Mouse (Mus musculus) stomach, embryonic 16.5 days (tissue): Measurements from ENCODE around the gene Inpp5f. TPM values are rescaled to one million over a fixed set of nuclear protein-coding genes. Genes with fewer than 3 reads are reported as not detected.

Source experiments
- ATAC-seq: fragments of 200-750 bp; cut with Nextera tagmentation; 2 replicates; pipeline ENCODE4 v1.8.0; 2017; ENCODE audit warnings: moderate number of reproducible peaks, moderate TSS enrichment; ENCODE audit not compliant: insufficient read depth, low FRiP score
- H3K27ac ChIP-seq: fragments of 300-500 bp; sonication (generic); 2 replicates; pipeline ENCODE4 v1.5.1; 2014; ENCODE audit warnings: low read length
- H3K27me3 ChIP-seq: fragments of 300-500 bp; sonication (generic); 2 replicates; pipeline ENCODE4 v1.6.1; 2014; ENCODE audit warnings: low read length, control low read depth, mixed read lengths; ENCODE audit not compliant: control insufficient read depth, insufficient read depth
- H3K36me3 ChIP-seq: fragments of 300-500 bp; sonication (generic); 2 replicates; pipeline ENCODE4 v1.6.1; 2014; ENCODE audit warnings: low read length; ENCODE audit not compliant: control insufficient read depth, insufficient read depth
- H3K4me1 ChIP-seq: fragments of 300-500 bp; sonication (generic); 2 replicates; pipeline ENCODE4 v1.6.1; 2014; ENCODE audit warnings: low read length, control low read depth, mixed read lengths; ENCODE audit not compliant: control insufficient read depth, insufficient read depth
- H3K4me2 ChIP-seq: fragments of 300-500 bp; sonication (generic); 2 replicates; pipeline ENCODE4 v1.6.1; 2014; ENCODE audit warnings: low read depth, low read length, mixed read lengths
- H3K4me3 ChIP-seq: fragments of 300-500 bp; sonication (generic); replicated peaks from 2 replicates; pipeline ENCODE4 v1.5.1; 2014; ENCODE audit warnings: mild to moderate bottlenecking, low read length
- H3K9ac ChIP-seq: fragments of 300-500 bp; sonication (generic); 2 replicates; pipeline ENCODE4 v1.6.1; 2014; ENCODE audit warnings: low read length
- H3K9me3 ChIP-seq: fragments of 300-500 bp; sonication (generic); replicated peaks from 2 replicates; pipeline ENCODE4 v1.6.1; 2016; ENCODE audit warnings: low read length, control low read depth; ENCODE audit not compliant: control insufficient read depth
- WGBS: fragments of 180-500 bp; shearing (Covaris S2); extraction: QIAGEN DNeasy Blood & Tissue Kit; methylation state at CpG from one replicate; pipeline ENCODE4 v1.1.7; 2014; 5-methylcytosine and 5-hydroxymethylcytosine counted together
- polyA plus RNA-seq: library from polyadenylated mRNA; unstranded; fragments of >200 nt; fragmentation: Nextera tagmentation; extraction: Ambion mirVana; gene quantifications from 2 replicates; pipeline ENCODE4 v1.2.1, GENCODE M21; 2015

Gene Inpp5f
- polyA plus RNA-seq, 1 experiment from 2014 or later = 20.2 TPM

DNA sequence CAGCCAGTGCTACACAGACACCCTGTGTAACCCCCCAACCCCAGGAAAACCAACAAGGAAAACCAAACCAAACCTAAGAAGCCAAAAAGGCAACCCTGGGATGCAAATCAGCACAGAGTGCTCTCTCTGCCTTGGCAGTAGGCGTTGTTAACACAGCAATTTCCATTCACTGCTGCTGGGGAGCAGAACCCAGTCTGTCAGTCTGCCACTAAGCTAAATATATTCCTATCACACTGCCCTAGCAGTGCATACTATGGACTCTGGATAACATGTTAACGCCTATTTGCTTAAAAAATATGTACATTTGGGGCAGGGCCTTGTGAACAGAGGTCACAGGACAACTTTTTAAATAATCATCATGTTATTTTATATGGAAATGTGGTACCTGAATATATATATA is 120.5 kb downstream of the Inpp5f start:
- Histone ChIP-seq H3K9ac (no peak overlapping the region), H3K9me3 (no peaks in the 10 kb centered on the region), H3K4me3 (no peak overlapping the region), H3K4me1 (peaks cover 27% of the 10 kb centered on the region), H3K27ac (peak overlapping the region; percentile 10; the same call in 1 of the 2 replicates), H3K36me3 (0 out of 2 replicates have a peak, but pooled peaks cover 4% of the 10 kb centered on the region), H3K27me3 (no peaks in the 10 kb centered on the region), H3K4me2 (no peak overlapping the region)
- WGBS = 46% methylated on average over 2 of the region's 2 CpGs
- peak; percentile 79; the same call in 1 of the 2 replicates for ATAC-seq

GRCm38 (mm10) chr7:128738041-128738440 is 126.9 kb downstream of the Inpp5f start:
- H3K4me3 ChIP-seq = peak overlapping the region; percentile 85
- H3K4me1 ChIP-seq = peaks cover 26% of the 10 kb centered on the region
- H3K4me2 ChIP-seq = peak overlapping the region; percentile 81
- no peak overlapping the region for H3K27ac ChIP-seq
- WGBS = 47% methylated on average over 5 of the region's 5 CpGs
- peak overlapping the region; percentile 54 for H3K9ac ChIP-seq
- 0 out of 2 replicates have a peak, but pooled peaks cover 2% of the 10 kb centered on the region for H3K27me3 ChIP-seq
- no peak for ATAC-seq
- no peaks in the 10 kb centered on the region for H3K9me3 ChIP-seq
- H3K36me3 ChIP-seq = 0 out of 2 replicates have a peak, but pooled peaks cover 4% of the 10 kb centered on the region

GRCm38 (mm10) chr7:128739116-128739461 is 128.0 kb downstream of the Inpp5f start:
- H3K4me3 ChIP-seq = peak overlapping the region; percentile 85
- H3K27me3 ChIP-seq = 0 out of 2 replicates have a peak, but pooled peaks cover 2% of the 10 kb centered on the region
- 1% methylated on average over 15 of the region's 15 CpGs for WGBS
- H3K9me3 ChIP-seq = no peaks in the 10 kb centered on the region
- H3K27ac ChIP-seq = no peak overlapping the region
- H3K4me2 ChIP-seq = peak overlapping the region; percentile 81
- ATAC-seq = no peak
- H3K9ac ChIP-seq = peak overlapping the region; percentile 98
- H3K4me1 ChIP-seq = peaks cover 26% of the 10 kb centered on the region
- H3K36me3 ChIP-seq = 0 out of 2 replicates have a peak, but pooled peaks cover 4% of the 10 kb centered on the region

DNA sequence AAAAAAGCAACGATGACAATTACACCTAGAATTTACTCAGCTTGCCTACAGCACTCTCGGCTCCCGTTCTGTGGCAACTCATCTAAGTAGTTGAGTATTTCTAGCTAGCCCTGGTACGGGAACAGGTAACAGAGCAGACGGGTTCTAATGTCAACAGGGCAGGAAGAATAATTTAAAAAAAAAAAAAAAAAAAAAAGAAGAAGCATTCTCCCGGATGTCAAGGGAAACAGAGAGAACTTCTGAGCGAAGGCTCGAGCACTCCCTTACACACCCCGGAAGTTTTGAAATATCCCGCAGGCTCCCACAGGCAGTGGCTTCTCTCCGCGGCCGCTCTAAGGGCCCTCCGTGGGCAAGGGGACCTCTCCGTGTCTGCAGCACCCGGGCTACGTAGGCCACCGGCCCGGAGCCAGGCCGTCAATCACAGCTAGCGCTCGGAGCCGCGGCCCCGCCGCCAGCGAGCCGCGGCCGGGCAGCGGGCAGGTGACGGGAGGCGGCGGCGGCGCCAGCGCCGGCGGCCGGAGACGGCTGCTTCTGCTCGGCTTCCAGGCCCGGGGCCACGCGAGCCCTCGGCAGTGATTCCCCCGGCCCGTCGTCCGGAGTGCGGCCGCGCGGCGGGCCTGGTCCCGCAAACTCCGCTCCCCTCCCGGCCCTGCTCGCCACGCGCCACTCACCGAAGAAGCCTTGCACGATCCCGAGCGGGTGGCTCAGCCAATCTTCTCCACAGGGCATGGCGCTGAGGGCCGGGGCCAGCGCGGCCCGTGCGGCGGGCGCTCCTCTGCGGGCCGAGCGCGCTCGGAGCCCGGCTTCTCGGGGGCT is 128.5 kb downstream of the Inpp5f start:
- ATAC-seq = peak; percentile 1; the same call in 1 of the 2 replicates
- Histone ChIP-seq H3K27me3 (0 out of 2 replicates have a peak, but pooled peaks cover 2% of the 10 kb centered on the region), H3K9ac (peak overlapping the region; percentile 98), H3K4me3 (peak overlapping the region; percentile 85), H3K27ac (peak overlapping the region; percentile 86), H3K36me3 (0 out of 2 replicates have a peak, but pooled peaks cover 4% of the 10 kb centered on the region), H3K4me2 (peak overlapping the region; percentile 81), H3K4me1 (peaks cover 26% of the 10 kb centered on the region), H3K9me3 (no peaks in the 10 kb centered on the region)
- WGBS = under 1% methylated on average over 62 of the region's 80 CpGs

DNA sequence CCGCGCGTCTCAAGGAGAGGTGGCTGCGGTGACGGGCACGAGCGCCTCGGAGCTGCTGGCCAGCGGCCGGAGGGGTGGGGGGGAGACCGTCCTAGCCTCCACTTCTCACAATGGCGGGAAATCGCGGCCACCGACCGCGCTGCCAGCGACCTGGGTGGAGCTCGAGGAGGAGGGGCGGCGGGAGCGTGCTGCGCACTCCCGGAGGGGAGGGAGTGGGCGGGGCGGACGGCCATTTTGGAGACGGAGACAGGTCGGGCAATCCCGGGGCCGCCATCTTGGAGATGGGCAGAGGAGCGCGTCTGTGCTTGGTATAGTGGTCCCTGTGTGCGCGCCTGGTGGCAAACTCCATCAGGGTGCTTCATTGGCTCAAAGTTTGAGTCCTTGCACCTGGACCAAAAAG is 129.2 kb downstream of the Inpp5f start, which contains the start of gene Mcmbp:
Mcmbp (minus strand) TSS at position 162 of the 400 bp plus-strand sequence.
- Histone ChIP-seq H3K9me3 (no peaks in the 10 kb centered on the region), H3K4me1 (peaks cover 26% of the 10 kb centered on the region), H3K36me3 (no peaks in the 10 kb centered on the region), H3K27ac (peak within 1 kb of the TSS; percentile 86), H3K4me2 (peak within 1 kb of the TSS; percentile 81), H3K9ac (peak within 1 kb of the TSS; percentile 98), H3K27me3 (0 out of 2 replicates have a peak, but pooled peaks cover 2% of the 10 kb centered on the region), H3K4me3 (peak within 1 kb of the TSS; percentile 85)
- under 1% methylated on average over 35 of the region's 35 CpGs for WGBS
- peak; percentile 91 for ATAC-seq

DNA sequence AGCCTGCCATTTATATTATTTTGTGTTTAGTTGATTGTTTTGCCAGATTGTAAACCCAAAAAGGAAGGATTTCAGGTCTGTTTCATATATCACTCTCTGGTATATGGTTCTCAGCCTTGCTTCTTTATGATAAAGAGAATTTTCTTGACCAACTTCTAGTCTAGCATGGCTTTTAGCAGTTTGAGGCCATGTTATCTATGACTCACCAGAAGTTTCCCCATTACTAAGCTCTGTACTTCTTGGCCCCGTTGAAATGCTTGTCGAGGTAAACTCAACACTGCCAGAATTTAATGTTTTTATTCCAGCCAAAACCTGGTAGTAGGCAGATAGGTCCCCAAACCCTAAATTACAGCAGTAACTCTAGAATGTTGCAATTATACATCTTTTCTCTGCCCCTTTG is 132.8 kb downstream of the Inpp5f start:
- Histone ChIP-seq H3K4me3 (peak overlapping the region; percentile 99), H3K4me1 (peaks cover 30% of the 10 kb centered on the region), H3K27ac (no peak overlapping the region), H3K4me2 (peak overlapping the region; percentile 92), H3K9me3 (no peaks in the 10 kb centered on the region), H3K9ac (peak overlapping the region; percentile 69; the same call in 1 of the 2 replicates), H3K36me3 (no peaks in the 10 kb centered on the region), H3K27me3 (0 out of 2 replicates have a peak, but pooled peaks cover 2% of the 10 kb centered on the region)
- ATAC-seq = no peak
- 57% methylated on average over 2 of the region's 2 CpGs for WGBS

GRCm38 (mm10) chr7:128744684-128745485 is 133.8 kb downstream of the Inpp5f start, which contains the start of gene Sec23ip:
Gene Sec23ip, plus strand, starts transcription at chr7:128744943.
- peak within 1 kb of the TSS; percentile 97 for H3K9ac ChIP-seq
- peak within 1 kb of the TSS; percentile 99 for H3K4me3 ChIP-seq
- H3K36me3 ChIP-seq = no peaks in the 10 kb centered on the region
- H3K27ac ChIP-seq = peak within 1 kb of the TSS; percentile 57; the same call in 1 of the 2 replicates
- peaks cover 29% of the 10 kb centered on the region for H3K4me1 ChIP-seq
- ATAC-seq = peak; percentile 88
- WGBS = under 1% methylated on average over 55 of the region's 55 CpGs
- H3K4me2 ChIP-seq = peak within 1 kb of the TSS; percentile 92
- no peaks in the 10 kb centered on the region for H3K9me3 ChIP-seq
- H3K27me3 ChIP-seq = 0 out of 2 replicates have a peak, but pooled peaks cover 2% of the 10 kb centered on the region
